Mouse (Mus musculus): ENCODE data around the gene Emid1.

Emid1 gene

GRCm38 (mm10) chr11:5064282-5065055, 87.6 kb downstream of the Emid1 start:
- no peak for DNase-seq (ENCODE audit: low read depth, low spot score)

GRCm38 (mm10) chr11:5063561-5064281, 88.3 kb downstream of the Emid1 start:
- DNase-seq (ENCODE audit: low read depth, low spot score), result no peak

DNA sequence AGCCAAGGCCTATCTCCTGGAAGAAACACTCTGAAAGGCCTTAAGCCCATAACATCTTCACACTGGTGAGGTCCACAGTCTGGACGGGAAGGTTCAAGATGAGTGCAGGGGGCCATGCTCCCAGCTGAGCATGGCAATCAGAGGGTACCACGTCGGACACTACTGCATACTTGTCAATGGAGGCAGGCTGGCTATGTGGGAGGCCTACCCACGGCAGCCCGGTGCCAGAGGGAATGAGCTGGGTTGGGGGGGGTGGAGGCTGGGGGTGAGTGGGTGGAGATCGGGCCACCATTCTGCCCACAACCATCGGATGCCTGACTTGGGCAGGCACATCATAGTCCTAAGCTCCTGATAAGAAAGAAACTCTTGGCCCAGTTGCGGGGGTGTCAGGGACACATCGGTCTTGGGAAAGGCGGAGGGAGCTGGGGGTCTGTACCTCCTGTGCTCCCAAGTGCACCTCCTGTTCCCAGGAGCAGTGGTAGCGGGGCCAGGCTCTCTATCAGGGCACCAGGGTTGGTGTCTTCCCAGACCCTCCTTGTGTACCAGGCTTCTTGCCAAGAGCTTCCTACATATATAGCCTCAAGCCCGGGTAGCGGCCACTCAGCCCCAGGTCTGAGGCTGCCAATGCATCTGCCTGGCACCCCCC, 89.1 kb downstream of the Emid1 start:
- DNase-seq (ENCODE audit: low read depth, low spot score), result no peak

GRCm38 (mm10) chr11:5062326-5062725, 89.7 kb downstream of the Emid1 start:
- DNase-seq (ENCODE audit: low read depth, low spot score), result no peak

- DNase-seq (ENCODE audit: low read depth, low spot score), result no peak
Observed at GRCm38 (mm10) chr11:5061413-5062139, 90.5 kb downstream of the Emid1 start.

- no peak for DNase-seq (ENCODE audit: low read depth, low spot score)
Observed at GRCm38 (mm10) chr11:5060756-5061412, 91.2 kb downstream of the Emid1 start.

DNA sequence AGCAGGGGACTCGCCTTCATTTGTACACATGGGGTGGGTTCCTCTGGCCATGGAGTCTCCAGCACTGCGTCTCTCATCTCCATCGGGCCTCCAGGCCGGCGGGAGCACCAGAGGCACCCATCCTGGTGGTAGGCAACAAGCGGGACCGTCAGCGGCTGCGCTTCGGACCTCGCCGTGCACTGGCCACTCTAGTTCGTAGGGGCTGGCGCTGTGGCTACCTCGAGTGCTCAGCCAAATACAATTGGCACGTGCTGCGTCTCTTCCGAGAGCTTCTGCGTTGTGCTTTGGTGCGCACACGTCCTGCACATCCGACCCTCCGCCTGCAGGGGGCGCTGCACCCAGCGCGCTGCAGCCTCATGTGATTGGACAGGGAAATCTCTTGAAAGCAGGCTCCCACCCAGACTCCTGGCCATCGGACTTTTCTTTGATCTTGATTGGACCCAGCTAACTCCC, 92.3 kb downstream of the Emid1 start:
- DNase-seq (ENCODE audit: low read depth, low spot score), result no peak

DNA sequence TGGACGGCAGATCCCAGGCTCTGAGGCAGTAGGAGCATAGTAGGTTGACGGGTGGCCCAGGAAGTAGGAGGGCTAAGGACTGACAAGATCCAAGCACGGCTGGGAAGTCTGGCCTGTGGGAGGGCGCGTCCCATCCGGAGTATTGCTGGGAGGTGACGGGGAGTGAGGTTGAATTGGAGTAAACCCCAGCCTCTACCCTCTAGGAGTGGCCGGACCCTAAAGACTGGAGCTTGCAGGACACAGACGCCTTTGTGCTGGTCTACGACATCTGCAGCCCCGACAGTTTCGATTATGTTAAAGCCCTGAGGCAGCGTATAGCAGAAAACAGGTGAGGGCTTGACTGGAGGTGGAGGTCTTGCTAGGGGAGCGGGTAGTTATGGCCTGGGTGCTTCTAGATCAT, 92.8 kb downstream of the Emid1 start:
- DNase-seq (ENCODE audit: low read depth, low spot score), result no peak

GRCm38 (mm10) chr11:5058783-5059182, 93.3 kb downstream of the Emid1 start:
- DNase-seq (ENCODE audit: low read depth, low spot score), result no peak

DNA sequence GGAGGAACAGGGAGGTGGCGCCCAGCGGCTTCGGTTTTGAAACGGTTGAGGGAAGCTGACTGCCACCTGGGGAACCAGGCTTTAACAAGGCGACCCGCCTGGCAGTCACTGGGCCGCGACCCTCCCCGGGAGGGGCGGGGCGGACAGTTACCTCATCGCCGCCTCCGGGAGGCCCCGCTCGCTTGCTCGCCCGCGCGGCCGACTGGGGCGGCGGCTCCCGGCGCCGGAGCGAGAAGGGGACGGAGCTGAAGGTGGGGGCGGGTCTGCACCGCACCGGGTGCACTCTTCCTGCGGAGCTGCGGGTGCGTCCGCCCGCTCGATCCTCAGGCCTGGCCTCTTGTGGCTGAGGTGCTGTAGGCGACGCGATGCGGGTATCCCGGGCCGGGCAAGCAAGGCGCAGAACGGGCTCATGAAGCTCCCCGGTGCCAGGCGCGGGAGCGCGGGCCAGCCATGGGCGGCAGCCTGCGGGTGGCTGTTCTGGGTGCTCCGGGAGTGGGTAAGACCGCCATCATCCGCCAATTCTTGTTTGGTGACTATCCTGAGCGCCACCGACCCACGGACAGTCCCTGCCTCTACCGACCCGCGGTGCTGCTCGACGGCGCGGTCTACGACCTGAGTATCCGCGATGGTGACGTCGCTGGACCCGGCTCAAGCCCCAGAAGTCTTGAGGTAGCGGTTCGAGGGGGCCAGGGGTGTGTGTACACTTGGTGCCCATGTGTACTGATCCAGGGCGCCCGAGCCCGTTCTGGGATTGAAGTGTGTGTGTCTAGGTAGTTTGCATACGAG, 94.0 kb downstream of the Emid1 start, which contains the start of gene Rasl10a:
Gene Rasl10a (plus strand): TSS at position 273 of the 786 bp plus-strand sequence.
- no peak for DNase-seq (ENCODE audit: low read depth, low spot score)

GRCm38 (mm10) chr11:5057541-5057855, 94.6 kb downstream of the Emid1 start:
- DNase-seq (ENCODE audit: low read depth, low spot score), result no peak

- no peak for DNase-seq (ENCODE audit: low read depth, low spot score)
Observed at GRCm38 (mm10) chr11:5057064-5057463, 95.0 kb downstream of the Emid1 start.

All from retina, postnatal 7 days (tissue).